Mouse (Mus musculus): Measurements from ENCODE around the gene Wbp1l.

- TF ChIP-seq POLR2A (IDR thresholded peaks at IDR 0.05; ENCODE audit: extremely low read depth, insufficient read depth, low read length) (no peak), CTCF (IDR thresholded peaks at IDR 0.05; ENCODE audit: extremely low read depth, insufficient read depth, low read length) (no peak)
Measured at GRCm38 (mm10) chr19:46620016-46620808, 21.3 kb downstream of the Wbp1l start.
